Mouse (Mus musculus) testis, adult 2 months (tissue): ENCODE data around the gene Gm2a.

ENCODE experiments used
- CTCF ChIP-seq: fragments of 200-500 bp; IDR thresholded peaks from 2 replicates; pipeline ENCODE4 v1.5.1; 2012; ENCODE audit warnings: low read depth, mild to moderate bottlenecking, inconsistent platforms, low read length, moderate library complexity; ENCODE audit not compliant: control insufficient read depth, insufficient read depth, insufficient replicate concordance
- POLR2A ChIP-seq: fragments of 200-500 bp; IDR thresholded peaks from 2 replicates; pipeline ENCODE4 v1.6.1; 2012; ENCODE audit warnings: low read depth, mild to moderate bottlenecking, inconsistent platforms, low read length, moderate library complexity; ENCODE audit not compliant: control insufficient read depth

- TF ChIP-seq CTCF (no peak), POLR2A (no peak)
Observed at GRCm38 (mm10) chr11:55127937-55128336, 30.0 kb downstream of the Gm2a start.
